Mouse (Mus musculus): Measurements from ENCODE around the gene Gm21762. TPM values are rescaled to one million over a fixed set of nuclear protein-coding genes. Genes with fewer than 3 reads are reported as not detected.

Gene Gm21762
- total RNA-seq (2023), result not detected

DNA sequence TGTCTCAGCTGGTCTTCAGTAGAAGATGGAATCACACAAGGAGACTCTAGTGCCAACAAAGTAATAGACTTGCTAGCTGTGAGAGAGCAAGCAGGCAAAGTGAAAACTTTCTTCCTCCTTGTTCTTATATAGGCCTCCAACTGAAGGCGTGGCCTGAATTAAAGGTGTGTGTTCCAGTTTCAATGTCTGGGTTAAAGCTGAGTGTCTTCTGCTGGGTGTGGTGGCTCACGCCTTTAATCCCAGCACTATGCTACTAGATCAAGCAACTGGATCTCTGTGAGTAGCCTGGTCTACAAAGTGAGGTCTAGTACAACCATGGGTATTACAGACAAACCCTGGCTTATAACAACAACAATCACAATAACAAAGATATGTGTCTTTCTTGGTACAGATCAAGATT is at the start of gene Gm21762:
TSS of gene Gm21762 (minus strand) at position 101 of the 400 bp plus-strand sequence.

DNA sequence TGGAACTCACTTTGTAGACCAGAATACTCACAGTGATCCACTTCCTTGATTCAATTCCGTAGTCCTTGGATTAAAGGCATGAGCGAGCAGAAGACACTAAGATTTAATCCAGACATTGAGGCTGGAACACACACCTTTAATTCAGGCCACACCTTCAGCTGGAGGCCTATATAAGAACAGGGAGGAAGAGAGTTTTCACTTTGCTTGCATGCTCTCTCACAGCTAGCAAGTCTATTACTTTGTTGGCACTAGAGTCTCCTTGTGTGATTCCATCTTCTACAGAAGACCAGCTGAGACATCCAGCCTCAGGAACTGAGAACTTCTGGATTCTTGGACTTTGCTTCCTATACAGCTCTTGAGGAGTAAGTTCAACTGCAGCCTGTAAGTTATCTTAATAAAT is 47.1 kb upstream of the Gm21762 start, which contains the start of gene AF067061:
TSS of gene AF067061 (plus strand) at position 245 of the 400 bp plus-strand sequence.

GRCm38 (mm10) chr13:120238811-120239210 is 23.1 kb upstream of the Gm21762 start, which contains the start of gene Gm21731:
Gene Gm21731 (plus strand): TSS chr13:120239111.

GRCm38 (mm10) chr13:120172133-120172532 is 43.6 kb downstream of the Gm21762 start, which contains the start of gene Gm21818:
Gene Gm21818 (plus strand): TSS chr13:120172433.

Other genes with a start within 250 kb of the Gm21762 start
- gene Gm36079, start 188.9 kb downstream of the Gm21762 start, total RNA-seq (2023), result 1 to 10 TPM; 3.7 to 8.5 TPM
- gene Gm21188, start 163.8 kb downstream of the Gm21762 start, total RNA-seq (2023), result 10 to 100 TPM; 62.1 TPM
- gene Gm20767, start 75.7 kb downstream of the Gm21762 start, total RNA-seq (2023), result not detected
- not detected for gene Gm21818, start 43.5 kb downstream of the Gm21762 start, total RNA-seq (2023)
- gene Gm21731, start 23.2 kb upstream of the Gm21762 start, total RNA-seq (2023), result not detected
- gene AF067061, start 47.2 kb upstream of the Gm21762 start, total RNA-seq (2023), result not detected
- gene BC147527, start 84.4 kb upstream of the Gm21762 start, total RNA-seq (2023), result 1 to 10 TPM; 1.3 to 2.7 TPM
- not detected for gene Tcstv3, start 100.9 kb upstream of the Gm21762 start, total RNA-seq (2023)